Mouse (Mus musculus) hindbrain, embryonic 11.5 days (tissue): ENCODE data around the gene Fam205c. TPM values are rescaled to one million over a fixed set of nuclear protein-coding genes. Genes with fewer than 3 reads are reported as not detected.
"Not testable (repeated sequence)": the region's sequence is repeated elsewhere in the genome, so short reads cannot be mapped to it uniquely, and the experiment has no call there.

Experiments
- ATAC-seq: fragments of 200-750 bp; cut with Nextera tagmentation; 2 replicates; pipeline ENCODE4 v1.8.0; 2017; ENCODE audit warnings: mild to moderate bottlenecking, moderate TSS enrichment, moderate library complexity; ENCODE audit not compliant: low FRiP score
- DNase-seq: peaks from one replicate; pipeline ENCODE4 v3.0.0-alpha.2; 2015; ENCODE audit warnings: low spot score
- H3K27ac ChIP-seq: fragments of 300-500 bp; sonication (generic); 2 replicates; pipeline ENCODE4 v1.5.1; 2014; ENCODE audit warnings: mild to moderate bottlenecking, low read depth, low read length
- H3K27me3 ChIP-seq: fragments of 300-500 bp; sonication (generic); 2 replicates; pipeline ENCODE4 v1.6.1; 2014; ENCODE audit warnings: mild to moderate bottlenecking, low read length, moderate library complexity, mixed read lengths; ENCODE audit not compliant: control insufficient read depth, insufficient read depth
- H3K36me3 ChIP-seq: fragments of 300-500 bp; sonication (generic); 2 replicates; pipeline ENCODE4 v1.6.1; 2014; ENCODE audit warnings: mild to moderate bottlenecking, low read length, moderate library complexity, mixed read lengths; ENCODE audit not compliant: control insufficient read depth, insufficient read depth
- H3K4me1 ChIP-seq: fragments of 300-500 bp; sonication (generic); replicated peaks from 2 replicates; pipeline ENCODE4 v1.6.1; 2014; ENCODE audit warnings: low read length, mixed read lengths; ENCODE audit not compliant: control insufficient read depth, insufficient read depth
- H3K4me2 ChIP-seq: fragments of 300-500 bp; sonication (generic); replicated peaks from 2 replicates; pipeline ENCODE4 v1.6.1; 2014; ENCODE audit warnings: mild to moderate bottlenecking, low read depth, low read length
- H3K4me3 ChIP-seq: fragments of 300-500 bp; sonication (generic); 2 replicates; pipeline ENCODE4 v1.5.1; 2014; ENCODE audit warnings: low read depth, low read length
- H3K9ac ChIP-seq: fragments of 300-500 bp; sonication (generic); 2 replicates; pipeline ENCODE4 v1.6.1; 2014; ENCODE audit warnings: low read depth, low read length
- H3K9me3 ChIP-seq: fragments of 300-500 bp; sonication (generic); 2 replicates; pipeline ENCODE4 v1.6.1; 2016; ENCODE audit warnings: low read length; ENCODE audit not compliant: control insufficient read depth
- WGBS: fragments of 180-500 bp; shearing (Covaris S2); extraction: QIAGEN DNeasy Blood & Tissue Kit; methylation state at CpG from one replicate; pipeline ENCODE4 v1.1.7; 2014; 5-methylcytosine and 5-hydroxymethylcytosine counted together
- polyA plus RNA-seq: library from polyadenylated mRNA; unstranded; fragments of >200 nt; fragmentation: Nextera tagmentation; extraction: Ambion mirVana; gene quantifications from 2 replicates; pipeline ENCODE4 v1.2.1, GENCODE M21; 2014

The Fam205c gene
- polyA plus RNA-seq, 1 experiment from 2014 or later, result 1.1 TPM

DNA sequence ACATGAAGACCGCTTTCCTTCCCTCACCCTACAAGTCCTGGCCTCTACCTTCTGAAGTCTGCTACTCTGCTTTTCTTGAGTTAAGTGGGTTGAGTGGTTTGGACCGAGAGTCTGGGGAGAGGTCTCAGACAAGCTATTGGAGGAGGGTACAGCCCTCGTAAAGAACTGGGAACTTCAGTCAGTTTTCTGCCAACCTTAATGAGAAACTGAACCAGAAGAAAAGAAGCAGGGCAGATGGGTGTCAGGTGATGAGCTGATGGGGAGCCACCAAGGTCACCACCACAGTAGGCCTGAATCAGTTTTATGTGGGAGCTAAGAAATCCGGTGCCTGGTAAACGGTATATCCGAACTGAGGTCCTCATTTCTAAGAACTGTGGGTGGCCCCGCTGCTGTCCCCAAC is 1.9 kb downstream of the Fam205c start:
- Histone ChIP-seq H3K4me2 (no peak overlapping the region), H3K4me1 (no peaks in the 10 kb centered on the region), H3K27me3 (no peaks in the 10 kb centered on the region), H3K27ac (no peak overlapping the region), H3K4me3 (no peak overlapping the region), H3K9me3 (no peaks in the 10 kb centered on the region), H3K9ac (no peak overlapping the region), H3K36me3 (no peaks in the 10 kb centered on the region)
- no peak for DNase-seq
- no peak for ATAC-seq
- WGBS, result 92% methylated on average over 7 of the region's 7 CpGs

DNA sequence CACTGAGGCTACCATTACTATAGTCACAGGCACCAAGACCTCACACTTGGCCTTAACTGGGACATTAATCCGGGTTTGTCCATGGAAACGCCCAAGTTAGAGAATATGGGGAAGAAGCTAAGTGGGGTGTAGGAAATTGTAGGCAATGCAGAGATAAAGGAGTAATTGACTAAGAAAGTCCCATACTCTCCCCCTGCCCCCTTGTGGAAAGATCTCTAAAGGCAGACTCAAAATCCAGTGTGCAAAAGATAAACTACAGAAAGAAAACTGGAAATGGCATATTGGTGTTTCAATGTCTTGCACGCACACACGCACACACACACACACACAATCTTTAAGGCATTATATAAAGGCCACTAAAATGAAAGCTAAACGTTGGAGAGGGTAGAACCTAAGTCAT is 3.3 kb downstream of the Fam205c start:
- Histone ChIP-seq H3K27me3 (no peaks in the 10 kb centered on the region), H3K36me3 (no peaks in the 10 kb centered on the region), H3K4me2 (no peak overlapping the region), H3K4me3 (no peak overlapping the region), H3K27ac (no peak overlapping the region), H3K9ac (no peak overlapping the region), H3K4me1 (no peaks in the 10 kb centered on the region), H3K9me3 (no peaks in the 10 kb centered on the region)
- WGBS, result 85% methylated on average over 5 of the region's 5 CpGs
- DNase-seq, result no peak
- ATAC-seq, result no peak

DNA sequence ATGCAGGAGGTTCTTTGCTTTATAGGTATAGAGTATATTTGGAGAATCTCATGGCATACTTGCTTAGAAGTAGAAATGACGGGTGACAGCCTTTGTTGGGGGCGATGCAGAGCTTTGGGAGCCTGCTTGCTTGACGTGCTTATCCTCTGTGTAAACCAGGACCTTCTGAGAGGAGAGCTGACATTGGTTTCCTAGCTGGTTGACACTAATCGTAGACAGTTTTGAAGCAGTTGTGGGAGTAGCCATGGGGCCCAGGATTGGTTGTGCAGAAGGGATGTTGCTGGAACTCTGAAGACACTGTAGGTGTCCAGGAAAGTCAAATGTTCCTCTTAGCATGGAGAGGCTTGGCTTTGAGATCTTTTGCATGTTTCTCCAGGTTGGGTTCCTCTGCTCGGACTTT is 5.8 kb downstream of the Fam205c start:
- no peak for ATAC-seq
- WGBS, result 90% methylated on average over 5 of the region's 5 CpGs
- H3K27me3 ChIP-seq, result no peaks in the 10 kb centered on the region

DNA sequence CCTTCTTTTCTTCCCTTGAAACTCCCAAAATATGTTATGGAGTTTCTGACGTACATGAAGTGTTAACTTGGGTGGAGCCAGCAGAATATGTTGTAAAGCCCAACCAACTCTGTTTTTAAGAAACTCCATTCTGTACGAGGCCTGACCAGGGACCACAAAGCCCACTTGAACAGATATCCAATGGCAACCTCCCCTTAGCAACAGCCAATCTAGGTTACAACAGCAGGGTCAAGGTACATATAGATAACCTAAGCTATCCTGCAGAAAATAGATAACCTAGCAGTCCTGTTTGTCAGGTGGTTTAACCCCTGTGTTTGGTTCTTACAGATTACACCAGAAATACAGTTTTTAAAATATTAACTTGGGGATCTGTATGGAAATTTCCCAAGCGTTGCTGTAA is 6.6 kb downstream of the Fam205c start:
- Histone ChIP-seq H3K36me3 (no peaks in the 10 kb centered on the region), H3K9ac (no peak overlapping the region), H3K27ac (no peak overlapping the region), H3K4me1 (no peaks in the 10 kb centered on the region), H3K27me3 (no peaks in the 10 kb centered on the region), H3K4me2 (no peak overlapping the region), H3K9me3 (no peaks in the 10 kb centered on the region), H3K4me3 (no peak overlapping the region)
- DNase-seq (no peak), ATAC-seq (no peak)
- WGBS, result 78% methylated on average over 3 of the region's 3 CpGs

More for the DNA sequence above, 5.8 kb downstream of the Fam205c start:
- Histone ChIP-seq H3K4me2 (no peak overlapping the region), H3K4me1 (no peaks in the 10 kb centered on the region), H3K27ac (no peak overlapping the region), H3K4me3 (no peak overlapping the region), H3K9me3 (no peaks in the 10 kb centered on the region), H3K9ac (no peak overlapping the region), H3K36me3 (no peaks in the 10 kb centered on the region)
- DNase-seq, result no peak

DNA sequence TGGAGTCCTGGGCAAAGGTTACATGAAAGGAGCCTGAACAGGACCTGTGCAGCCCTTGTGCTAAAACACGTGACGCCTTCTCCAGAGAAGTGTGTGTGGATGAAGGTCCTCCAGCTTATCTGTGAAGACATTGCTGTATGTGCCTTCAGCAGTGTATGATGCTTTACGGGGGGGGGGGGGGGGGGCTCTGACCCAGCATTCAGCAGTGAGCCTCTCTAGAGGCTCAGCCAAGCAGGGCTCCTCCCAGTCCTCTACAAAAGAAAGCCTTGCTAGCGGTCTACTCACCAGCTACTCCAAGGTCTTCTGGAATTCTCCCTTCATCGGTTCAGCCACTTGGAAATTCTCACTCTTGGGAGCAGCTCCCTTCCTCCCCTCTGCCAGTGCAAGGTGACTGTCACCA is 10.5 kb downstream of the Fam205c start:
- DNase-seq, H3K4me1 ChIP-seq, H3K4me3 ChIP-seq, H3K27ac ChIP-seq, H3K4me2 ChIP-seq, H3K36me3 ChIP-seq, H3K27me3 ChIP-seq, H3K9me3 ChIP-seq, ATAC-seq, H3K9ac ChIP-seq: not testable (repeated sequence)
- WGBS, result 81% methylated on average over 5 of the region's 5 CpGs

DNA sequence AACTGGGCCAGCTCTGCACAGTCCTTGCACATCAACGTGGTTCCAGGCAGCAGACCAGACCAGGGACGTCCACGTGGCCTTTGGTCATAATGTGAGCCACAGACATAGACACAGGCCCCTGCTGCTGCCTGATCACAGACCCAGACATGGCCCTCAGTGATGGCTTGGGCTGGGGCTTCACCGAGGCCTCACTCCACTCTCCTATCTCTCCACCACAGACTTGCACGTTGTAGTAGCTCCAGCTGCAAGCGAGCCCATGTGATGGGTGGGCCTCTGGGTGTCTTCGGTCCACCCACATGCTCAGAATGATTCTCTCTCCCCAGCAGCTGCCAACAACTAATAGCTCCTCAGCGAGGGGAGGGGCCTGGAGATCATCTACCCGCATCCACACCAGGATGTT is 13.6 kb downstream of the Fam205c start:
- not testable (repeated sequence) for H3K27me3 ChIP-seq, H3K4me3 ChIP-seq, DNase-seq, H3K9ac ChIP-seq, H3K9me3 ChIP-seq, H3K4me1 ChIP-seq, H3K27ac ChIP-seq, ATAC-seq, H3K4me2 ChIP-seq, H3K36me3 ChIP-seq
- WGBS, result 88% methylated on average over 9 of the region's 9 CpGs

DNA sequence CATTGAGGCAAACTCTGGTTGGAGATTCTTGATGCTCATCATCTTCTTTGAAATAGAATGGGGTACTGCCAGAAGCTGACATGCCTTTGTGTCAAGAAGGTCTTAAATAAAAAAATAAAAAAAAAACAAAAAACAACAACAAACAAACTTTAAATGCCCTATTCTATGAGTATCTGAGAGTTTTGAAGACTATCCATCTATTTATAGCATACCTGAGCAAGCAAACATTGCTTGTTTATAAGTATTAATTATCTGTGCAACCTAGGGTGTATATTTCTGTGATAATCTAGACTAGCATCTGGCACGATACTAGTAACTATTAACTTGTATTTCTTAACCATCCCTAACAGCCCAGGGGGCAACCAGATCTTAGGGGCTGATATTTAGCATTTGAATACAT is 17.4 kb downstream of the Fam205c start, which contains the start of gene Gm12394:
TSS of gene Gm12394 (minus strand) at position 101 of the 400 bp plus-strand sequence.
- H3K27ac ChIP-seq, H3K9me3 ChIP-seq, H3K9ac ChIP-seq, DNase-seq, H3K4me1 ChIP-seq, H3K36me3 ChIP-seq, H3K4me2 ChIP-seq, ATAC-seq, H3K27me3 ChIP-seq, H3K4me3 ChIP-seq: not testable (repeated sequence)
- WGBS, result 83% methylated on average over 1 of the region's 1 CpGs

DNA sequence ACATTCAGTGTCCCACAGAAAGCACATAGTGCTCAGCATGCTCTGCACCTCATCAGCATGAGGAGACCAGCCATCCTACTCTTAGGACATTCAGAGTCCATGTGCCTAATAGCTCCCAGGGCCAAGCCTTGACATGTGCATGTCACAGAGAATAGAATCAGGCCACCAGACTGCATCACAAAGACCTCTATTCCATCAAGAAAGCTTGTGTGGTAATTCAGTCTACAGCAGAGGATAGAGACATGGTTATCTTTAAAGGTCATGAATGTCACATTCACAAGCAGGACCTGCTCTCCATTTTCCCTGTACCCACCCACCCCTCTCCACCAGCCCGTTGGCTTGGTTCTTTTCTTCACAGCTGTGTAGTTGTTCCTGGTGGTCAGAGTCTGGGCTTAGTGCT is 20.2 kb downstream of the Fam205c start, which contains the start of gene Fam205a1:
TSS of gene Fam205a1 (minus strand) at position 101 of the 400 bp plus-strand sequence.
- H3K27me3 ChIP-seq, ATAC-seq, H3K4me3 ChIP-seq, H3K36me3 ChIP-seq, DNase-seq, H3K9me3 ChIP-seq, H3K4me1 ChIP-seq, H3K27ac ChIP-seq, H3K4me2 ChIP-seq, H3K9ac ChIP-seq: not testable (repeated sequence)
- no CpG with 5 or more reads among the region's 1 CpGs for WGBS
